Mouse (Mus musculus) layer of hippocampus, postnatal 10 days (tissue): ENCODE data around the gene Nanos2. TPM values are rescaled to one million over a fixed set of nuclear protein-coding genes. Genes with fewer than 3 reads are reported as not detected.

ENCODE experiments used
- DNase-seq, 2 experiments: peaks; one replicate each; pipeline ENCODE4 v3.0.0; 2021; ENCODE audit warnings: low spot score in 2 of 2
- total RNA-seq, 2 experiments: library from RNA; stranded (reverse); gene quantifications; 2 replicates each; pipeline ENCODE4 v1.2.3; 2021

Nanos2 gene
- total RNA-seq, 2 experiments from 2014 or later, result 0.91 to 1.3 TPM

GRCm38 (mm10) chr7:19016042-19016441, 28.8 kb downstream of the Nanos2 start:
- DNase-seq, result no peak

GRCm38 (mm10) chr7:19017909-19018308, 30.7 kb downstream of the Nanos2 start:
- DNase-seq, result no peak

- DNase-seq, result no peak
Measured at GRCm38 (mm10) chr7:19021048-19021447, 33.8 kb downstream of the Nanos2 start.

- DNase-seq, result no peak
Measured at GRCm38 (mm10) chr7:19022189-19022958, 35.2 kb downstream of the Nanos2 start.

GRCm38 (mm10) chr7:19023357-19023814, 36.2 kb downstream of the Nanos2 start, which contains the start of gene Foxa3:
Gene Foxa3 (minus strand): TSS chr7:19023538.
- DNase-seq, result peak in 1 of 2 experiments; percentile 53

- peak; percentile 94 for DNase-seq
Measured at GRCm38 (mm10) chr7:19024096-19024506, 36.9 kb downstream of the Nanos2 start, which contains the start of gene Sympk. Gene Sympk (plus strand): TSS chr7:19024377.

GRCm38 (mm10) chr7:19024581-19025255, 37.5 kb downstream of the Nanos2 start:
- DNase-seq, result peak; percentile 56 to 66

GRCm38 (mm10) chr7:19028067-19028466, 40.9 kb downstream of the Nanos2 start:
- DNase-seq, result no peak

- peak in 1 of 2 experiments; percentile 57 for DNase-seq
Measured at GRCm38 (mm10) chr7:19029084-19029653, 42.0 kb downstream of the Nanos2 start.

GRCm38 (mm10) chr7:19031641-19032040, 44.4 kb downstream of the Nanos2 start:
- DNase-seq, result no peak

Other genes with a start within 250 kb of the Nanos2 start
- not detected for gene Psg19, start 188.9 kb upstream of the Nanos2 start, total RNA-seq
- not detected for gene Psg17, start 165.8 kb upstream of the Nanos2 start, total RNA-seq
- gene Mill2, start 147.4 kb upstream of the Nanos2 start, total RNA-seq, result 1 to 10 TPM; 1.5 to 2.2 TPM
- 10 to 100 TPM; 22.0 to 27.9 TPM for gene Pglyrp1, start 116.1 kb upstream of the Nanos2 start, total RNA-seq
- 10 to 100 TPM; 11.9 to 14.4 TPM for gene Ccdc61, start 77.0 kb upstream of the Nanos2 start, total RNA-seq
- 100 to 1,000 TPM; 106 to 112 TPM for gene Nova2, start 61.5 kb upstream of the Nanos2 start, total RNA-seq
- 10 to 100 TPM; 28.0 to 29.1 TPM for gene Mypop, start 3.8 kb downstream of the Nanos2 start, total RNA-seq
- 10 to 100 TPM; 45.5 to 49.7 TPM for gene Irf2bp1, start 16.6 kb downstream of the Nanos2 start, total RNA-seq
- not detected for gene Foxa3, start 36.1 kb downstream of the Nanos2 start, total RNA-seq
- 10 to 100 TPM; 88.4 to 90.2 TPM for gene Sympk, start 37.0 kb downstream of the Nanos2 start, total RNA-seq
- under 1 TPM; 0.21 to 0.58 TPM for gene Rsph6a, start 67.3 kb downstream of the Nanos2 start, total RNA-seq
- gene Dmwd, start 88.8 kb downstream of the Nanos2 start, total RNA-seq, result 100 to 1,000 TPM; 141 to 148 TPM
- gene Dmpk, start 96.4 kb downstream of the Nanos2 start, total RNA-seq, result 10 to 100 TPM; 33.3 to 37.2 TPM
- 1 to 10 TPM; 2.0 to 2.2 TPM for gene Six5, start 107.2 kb downstream of the Nanos2 start, total RNA-seq
- 1 to 10 TPM; 1.1 to 1.7 TPM for gene Gm4969, start 131.0 kb downstream of the Nanos2 start, total RNA-seq
- gene Fbxo46, start 132.5 kb downstream of the Nanos2 start, total RNA-seq, result 10 to 100 TPM; 11.5 to 13.9 TPM
- 10 to 100 TPM; 20.9 to 22.8 TPM for gene Qpctl, start 161.9 kb downstream of the Nanos2 start, total RNA-seq
- 100 to 1,000 TPM in 1 of 2 experiments, 10 to 100 TPM in 1; 94.1 to 100 TPM for gene Snrpd2, start 162.3 kb downstream of the Nanos2 start, total RNA-seq
- gene Gipr, start 178.7 kb downstream of the Nanos2 start, total RNA-seq, result 1 to 10 TPM; 3.0 to 4.1 TPM
- gene Eml2, start 189.0 kb downstream of the Nanos2 start, total RNA-seq, result 100 to 1,000 TPM; 183 to 198 TPM
- 1 to 10 TPM; 3.5 to 3.6 TPM for gene Gpr4, start 225.1 kb downstream of the Nanos2 start, total RNA-seq
- gene Opa3, start 240.9 kb downstream of the Nanos2 start, total RNA-seq, result 10 to 100 TPM; 36.2 to 37.8 TPM